Mouse (Mus musculus) telencephalon, adult 2 months (tissue): ENCODE results near the gene AU040320.

Experiments used
- DNase-seq: peaks from one replicate; pipeline ENCODE4 v3.0.0-alpha.2; 2011; ENCODE audit warnings: low read depth, low spot score

The AU040320 gene

DNA sequence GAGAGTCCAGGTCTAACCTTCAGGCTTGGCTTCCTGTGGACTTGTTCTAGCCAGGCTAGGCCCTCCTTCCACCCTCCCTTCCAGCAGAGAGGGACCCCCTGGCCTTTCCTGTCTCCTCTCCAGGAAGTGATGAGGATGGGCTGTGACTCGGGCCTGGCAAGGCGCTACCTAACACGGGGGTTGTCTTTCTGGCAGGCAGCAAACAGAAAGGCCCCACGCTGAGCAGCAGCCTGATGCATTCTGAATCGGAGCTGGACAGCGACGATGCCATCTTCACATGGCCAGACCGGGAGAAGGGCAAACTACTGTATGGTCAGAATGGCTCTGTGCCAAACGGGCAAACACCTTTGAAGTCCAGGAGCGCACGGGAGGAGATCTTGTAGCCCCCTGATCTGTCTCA lies 99.6 kb downstream of the AU040320 start:
- no peak for DNase-seq

DNA sequence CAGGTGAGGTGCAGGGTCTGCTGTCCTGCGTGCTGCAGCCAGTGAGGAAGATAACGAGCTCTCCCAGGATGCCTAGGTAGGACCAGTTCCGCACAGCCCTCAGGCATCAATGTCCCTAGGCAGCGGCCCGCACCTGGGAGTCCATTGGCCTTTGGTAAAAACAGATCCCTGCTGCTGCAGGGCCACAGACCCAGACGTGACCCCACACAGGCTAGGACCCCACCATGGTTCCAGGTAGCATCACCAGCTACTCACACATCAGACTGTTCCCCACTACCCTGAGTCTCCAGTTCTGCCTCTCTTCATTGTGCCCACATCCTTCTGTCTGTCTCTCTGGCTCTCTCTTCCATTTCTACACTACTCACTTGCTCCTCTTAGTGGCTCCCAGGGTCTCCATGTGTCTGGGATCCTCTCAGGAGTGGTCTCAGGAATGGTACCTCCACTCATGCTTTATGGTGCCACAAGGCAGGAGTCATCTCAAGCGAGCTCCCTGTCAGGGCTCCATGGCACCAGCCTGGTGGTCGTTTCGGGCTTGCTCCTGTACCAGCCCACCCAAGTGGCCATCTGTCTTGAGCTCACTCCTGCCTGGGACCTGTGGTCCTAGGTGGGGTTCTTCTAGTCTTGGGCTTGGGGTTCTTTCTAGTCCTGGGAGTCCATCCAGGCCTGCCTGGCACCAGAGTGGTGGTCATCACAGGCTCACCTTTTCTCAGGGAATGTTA lies 107.1 kb downstream of the AU040320 start:
- DNase-seq: no peak

DNA sequence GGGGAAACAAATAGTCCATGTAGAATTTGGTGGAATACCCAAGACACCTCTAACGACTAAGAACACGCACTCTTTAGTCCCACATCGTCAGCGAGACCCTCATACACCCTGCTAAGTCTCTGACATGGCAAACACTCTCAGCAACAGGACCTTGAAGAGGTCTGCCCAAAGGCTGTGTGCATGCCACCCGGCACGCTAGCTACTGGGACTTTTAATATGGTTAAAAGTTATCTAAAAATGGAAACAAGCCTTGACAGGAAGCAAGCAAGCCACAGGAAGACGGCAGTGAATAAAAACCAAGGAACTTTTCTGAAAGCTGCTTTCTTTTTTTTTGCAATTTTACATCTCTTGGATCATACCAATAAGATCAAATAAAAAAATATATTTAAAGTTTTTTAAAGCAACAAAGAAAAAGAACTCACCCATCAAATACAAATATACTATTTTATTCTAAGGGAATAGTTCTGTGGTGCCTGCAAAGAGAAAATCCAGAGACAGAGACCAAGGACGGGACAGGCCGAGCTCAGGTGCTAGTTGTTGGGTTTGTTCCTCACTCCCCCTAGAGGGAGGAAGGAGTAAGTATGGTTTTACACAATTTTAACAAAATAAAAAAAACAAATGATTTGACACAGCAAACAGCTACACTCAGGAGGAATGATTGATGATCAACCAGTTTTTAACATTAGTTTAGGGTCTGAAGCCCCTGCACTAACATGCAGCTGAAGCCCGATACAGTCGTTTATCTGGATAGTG lies 108.3 kb downstream of the AU040320 start:
- DNase-seq: no peak

DNA sequence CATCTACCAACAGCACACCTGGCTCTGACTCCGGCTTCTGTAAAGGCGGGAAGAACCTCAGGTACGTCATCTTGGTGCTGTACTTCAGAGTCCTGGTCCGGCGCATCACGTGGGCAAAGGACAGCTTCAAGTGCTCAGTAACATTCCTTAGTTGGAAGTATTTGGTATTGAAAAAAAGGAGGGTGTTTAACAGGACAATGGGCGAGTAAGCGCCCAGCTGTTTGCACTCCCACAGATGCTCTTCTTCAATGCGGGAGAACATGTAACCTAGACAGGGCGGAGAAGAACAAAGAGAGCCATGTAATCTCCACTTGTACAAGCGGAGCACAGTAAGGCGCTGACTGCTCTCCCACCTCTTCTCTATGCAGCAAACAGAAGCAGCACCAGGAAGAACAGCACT lies 115.4 kb downstream of the AU040320 start:
- DNase-seq: no peak

GRCm38 (mm10) chr4:126872717-126873116 lies 119.4 kb downstream of the AU040320 start:
- DNase-seq: no peak

DNA sequence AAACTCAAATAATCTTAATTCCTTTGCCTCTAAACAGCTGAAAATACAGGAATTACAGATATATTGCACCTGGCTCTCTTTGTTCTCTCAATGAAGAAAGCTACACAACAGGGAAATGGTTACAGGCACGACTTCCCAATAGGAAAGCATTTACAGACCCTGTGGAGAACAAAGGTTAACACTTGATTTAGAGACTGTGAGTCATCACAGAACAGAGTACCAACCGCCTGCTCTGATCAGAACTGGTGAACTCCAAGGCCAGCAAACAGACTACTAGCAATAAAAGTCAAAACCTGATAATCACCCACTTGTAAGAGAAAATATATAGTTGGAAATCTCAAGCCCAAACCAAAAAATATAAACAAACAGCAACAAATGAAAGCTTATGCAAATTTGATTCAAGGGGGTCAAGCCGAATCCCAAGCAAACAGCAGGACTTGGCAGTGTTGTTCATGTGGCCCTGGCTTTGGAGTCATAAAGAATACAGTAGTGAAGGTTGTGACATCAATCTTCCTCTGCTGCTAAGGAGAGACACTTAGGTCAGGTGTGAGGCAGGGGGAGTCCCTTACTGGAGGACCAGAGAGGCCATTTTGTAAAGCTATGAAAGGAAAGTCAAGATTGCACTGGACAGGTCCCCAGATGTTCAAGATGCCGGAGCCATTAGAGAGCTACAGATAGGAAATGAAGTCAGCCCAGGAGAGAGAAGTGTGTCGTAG lies 126.4 kb downstream of the AU040320 start:
- DNase-seq: no peak

DNA sequence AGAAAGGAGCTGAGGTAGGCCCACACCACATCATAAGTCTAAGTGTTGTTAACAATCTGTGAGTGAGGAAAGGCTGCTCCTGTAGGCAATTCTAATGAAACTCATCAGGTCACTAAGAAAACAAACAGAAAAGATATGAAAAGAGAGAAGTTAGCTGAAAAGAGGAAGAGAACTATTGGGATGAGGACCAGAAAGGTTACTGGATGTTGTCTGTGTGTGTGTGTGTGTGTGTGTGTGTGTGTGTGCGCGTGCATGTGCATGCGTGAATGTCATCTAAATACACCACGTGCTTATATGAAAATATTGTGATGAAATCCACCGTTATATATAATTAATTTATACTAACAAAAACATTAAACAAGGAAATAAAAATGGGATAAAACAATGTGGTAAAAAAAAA lies 130.3 kb downstream of the AU040320 start:
- DNase-seq: no peak

GRCm38 (mm10) chr4:126885953-126886352 lies 132.6 kb downstream of the AU040320 start:
- DNase-seq: no peak

DNA sequence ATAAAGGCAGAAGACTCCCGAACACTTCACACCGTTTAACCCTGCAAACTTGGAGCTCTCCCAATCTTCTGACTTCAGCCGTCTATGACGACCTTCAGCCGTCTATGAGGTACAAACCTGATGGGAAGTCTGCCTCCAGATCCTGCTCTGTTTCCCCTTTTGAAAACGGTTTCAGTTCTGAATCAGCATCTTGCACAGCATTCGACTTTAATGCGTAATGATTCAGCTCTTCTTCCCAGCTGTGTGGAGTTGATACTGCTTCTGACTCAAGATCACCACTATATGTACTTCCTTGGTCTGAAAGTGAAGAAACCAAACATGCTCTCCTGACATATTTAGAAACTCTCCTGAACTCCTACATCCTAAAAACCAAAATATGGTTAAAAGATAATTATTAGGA lies 136.5 kb downstream of the AU040320 start:
- no peak for DNase-seq
